Mouse (Mus musculus): ENCODE measurements at regions not wholly inside any gene's neighbourhood (a gene's known extent, or its start where the extent isn't known, plus 50 kb on each side); places are given as distances from the start of the nearest gene placed in this dataset.

DNA sequence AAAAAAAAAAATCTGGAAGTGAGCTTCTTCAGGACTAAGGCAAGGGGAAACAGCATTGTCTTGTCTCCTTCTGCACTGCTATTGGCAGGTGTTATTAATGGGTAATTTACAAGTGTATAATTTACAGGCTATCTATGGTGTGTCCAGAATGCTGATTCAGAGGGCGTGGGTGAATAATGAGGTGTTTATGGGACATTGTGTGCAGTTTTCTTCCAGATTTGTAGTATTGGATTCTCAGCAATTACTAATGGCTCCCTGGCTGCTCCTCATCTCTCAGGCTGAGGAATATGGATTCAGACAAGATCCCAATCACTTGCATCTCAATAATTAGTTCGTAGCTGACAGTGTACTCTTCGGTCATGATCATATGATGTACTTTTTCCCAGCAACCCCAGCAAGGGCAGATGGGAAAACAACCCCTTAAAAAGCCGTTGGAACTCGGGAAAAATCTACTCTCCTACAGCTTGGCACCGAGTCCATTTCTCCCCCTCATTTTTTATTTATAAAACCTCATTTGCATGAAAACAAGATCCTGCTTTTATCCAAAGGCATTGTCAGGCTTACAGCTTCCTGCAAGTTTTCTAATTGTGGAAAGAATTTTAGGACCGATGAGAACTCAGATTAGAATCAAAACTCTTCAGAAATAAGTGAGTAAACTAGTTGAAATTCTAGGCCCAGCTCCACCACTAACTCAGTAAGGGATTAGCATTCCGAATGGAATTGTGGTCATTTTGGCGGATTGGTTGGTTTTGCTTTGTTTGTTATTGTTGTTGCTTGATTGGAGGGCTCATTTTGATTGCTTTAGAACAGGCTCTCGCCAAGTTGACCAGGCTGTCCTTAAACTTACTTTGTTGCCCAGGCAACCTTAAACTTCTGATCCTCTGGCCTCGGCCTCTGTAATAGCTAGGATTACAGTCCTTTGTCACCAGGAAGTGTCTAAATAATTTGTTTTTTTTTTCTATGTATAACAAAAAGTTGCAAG is 212.5 kb downstream of the Galc start:
- ChIA-PET CTCF (no interaction called here), POLR2A (no interaction called here)

DNA sequence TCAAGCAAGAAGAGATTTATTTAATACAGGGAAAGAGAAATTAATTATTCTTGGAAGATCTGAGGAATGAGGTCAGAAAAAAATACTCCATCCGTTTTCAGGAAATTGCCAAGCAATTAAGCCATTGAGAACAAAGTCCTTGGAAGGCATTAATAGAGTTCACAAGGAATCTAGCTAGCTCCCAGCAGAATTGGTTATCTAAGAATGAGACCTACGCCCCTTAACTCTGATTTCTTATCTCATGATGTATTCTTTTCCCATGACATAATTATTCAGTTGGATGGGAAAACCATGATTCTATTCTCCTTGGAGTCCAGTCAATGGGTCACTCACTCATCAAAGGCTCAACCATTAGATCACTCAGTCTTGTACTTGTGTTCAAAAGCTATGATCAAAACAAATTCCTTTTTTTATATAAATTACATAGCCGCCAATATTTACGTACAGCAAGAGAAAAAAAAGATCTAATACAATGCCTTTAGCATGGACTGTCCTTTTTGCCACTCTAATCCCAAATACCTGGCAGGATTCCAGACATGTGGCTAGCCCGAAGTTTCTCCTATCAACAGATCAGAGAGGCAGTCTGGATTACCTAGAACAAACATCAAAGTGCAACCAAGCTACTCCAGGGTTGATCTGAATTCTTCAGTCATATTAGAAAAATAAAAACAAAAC is 213.3 kb downstream of the Galc start:
- ChIA-PET CTCF (no interaction called here), POLR2A (no interaction called here)

DNA sequence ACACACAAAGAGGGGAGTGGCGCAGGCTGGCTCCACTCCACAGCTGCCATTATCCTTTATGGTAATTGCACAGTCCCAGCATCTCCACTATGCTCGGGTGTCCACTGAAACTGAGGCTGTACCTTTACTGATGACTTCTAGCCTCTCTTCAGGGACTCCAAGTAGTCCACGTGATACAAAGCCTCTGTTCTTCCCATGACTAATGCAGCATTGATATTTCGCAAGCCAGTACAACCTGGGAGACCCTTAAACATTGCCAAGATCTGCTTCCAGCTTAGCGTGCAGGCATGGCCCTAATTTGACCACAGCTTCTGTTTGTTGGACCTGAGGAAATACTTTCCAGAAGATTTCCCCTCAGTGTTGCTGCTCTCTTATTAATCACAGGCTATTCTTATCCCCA is 215.8 kb downstream of the Galc start:
- POLR2A ChIA-PET, result no interaction called here
- CTCF ChIA-PET, result interaction anchor here in 1 of 4 experiments (0.7 kb wide), 1 partner anchor 631 kb away, joined by 3 read pairs; no protein-coding TSS in a partner anchor

DNA sequence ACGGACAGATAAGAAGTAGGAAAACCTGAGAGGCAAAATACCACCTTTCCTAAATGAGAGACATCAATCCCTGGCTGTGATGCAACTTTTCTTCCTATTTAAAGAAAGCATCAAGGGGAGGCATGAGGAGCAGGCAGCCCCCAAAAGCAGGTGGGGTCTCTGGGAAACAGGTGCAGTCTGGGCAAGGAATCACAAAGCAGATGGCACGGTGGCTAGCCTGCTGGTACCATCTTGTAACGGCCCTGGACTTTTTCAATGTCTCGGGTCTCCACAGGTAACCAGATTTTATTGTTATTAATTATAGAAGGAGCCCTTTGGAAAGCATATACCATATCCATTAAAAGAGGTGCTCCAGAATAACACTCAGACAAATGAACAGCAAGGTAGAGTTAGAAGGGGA is 219.6 kb downstream of the Galc start:
- ChIA-PET POLR2A (no interaction called here), CTCF (no interaction called here)

DNA sequence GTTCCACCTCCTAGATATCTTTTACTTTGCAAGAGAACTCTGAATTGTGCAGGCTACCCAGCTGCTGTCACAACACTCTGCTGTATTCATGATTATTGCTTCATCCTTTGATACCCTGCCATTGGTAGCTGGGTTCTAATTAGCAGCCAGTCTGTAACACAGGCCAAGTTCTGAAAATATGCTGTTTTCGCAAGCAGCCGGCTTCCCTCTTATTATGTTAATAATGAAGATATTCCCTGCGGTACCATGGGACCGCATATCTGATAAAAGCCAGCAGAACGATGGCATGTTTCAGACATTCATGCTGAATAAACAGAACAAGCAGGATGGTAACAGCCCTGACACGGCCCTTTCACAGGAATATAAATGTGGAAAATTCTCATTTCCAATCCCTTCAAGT is 235.6 kb downstream of the Galc start:
- POLR2A ChIA-PET, result no interaction called here
- CTCF ChIA-PET, result no interaction called here

DNA sequence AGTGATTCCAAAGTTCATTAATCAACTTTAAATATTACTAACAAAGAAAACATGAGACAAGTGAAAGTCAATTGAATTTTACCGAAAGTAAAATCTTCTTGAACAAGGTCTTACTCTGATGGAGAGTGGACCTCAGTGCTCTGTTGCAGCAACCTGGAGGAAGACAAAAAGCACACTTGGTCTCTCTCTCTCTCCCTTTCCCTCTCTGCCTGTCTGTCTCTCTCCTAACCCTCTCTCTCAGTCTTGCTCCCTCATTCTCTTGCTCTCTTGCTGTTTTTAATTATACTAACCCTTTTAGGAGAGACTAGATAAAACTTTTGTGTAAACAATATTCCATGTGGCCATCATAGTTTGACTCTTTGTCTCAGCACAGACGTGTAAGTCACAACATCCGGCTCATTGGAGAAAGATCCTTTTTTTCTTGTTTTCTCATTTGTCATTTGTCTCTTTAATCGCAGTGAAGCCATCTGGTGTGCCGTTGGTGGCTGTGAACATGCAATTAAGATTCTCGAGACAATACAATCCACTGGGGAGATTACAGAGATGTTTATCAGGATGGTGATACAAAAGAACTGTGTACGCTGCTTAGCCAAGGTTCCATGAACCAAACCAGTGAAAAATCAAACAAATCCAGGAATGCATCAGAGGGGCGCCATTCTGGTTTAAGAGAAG is 244.5 kb downstream of the Galc start:
- ChIA-PET CTCF (no interaction called here), POLR2A (interaction anchor here in 1 of 4 experiments (0.6 kb wide), 1 partner anchor 22 kb away, joined by 3 read pairs; no protein-coding TSS in a partner anchor)

DNA sequence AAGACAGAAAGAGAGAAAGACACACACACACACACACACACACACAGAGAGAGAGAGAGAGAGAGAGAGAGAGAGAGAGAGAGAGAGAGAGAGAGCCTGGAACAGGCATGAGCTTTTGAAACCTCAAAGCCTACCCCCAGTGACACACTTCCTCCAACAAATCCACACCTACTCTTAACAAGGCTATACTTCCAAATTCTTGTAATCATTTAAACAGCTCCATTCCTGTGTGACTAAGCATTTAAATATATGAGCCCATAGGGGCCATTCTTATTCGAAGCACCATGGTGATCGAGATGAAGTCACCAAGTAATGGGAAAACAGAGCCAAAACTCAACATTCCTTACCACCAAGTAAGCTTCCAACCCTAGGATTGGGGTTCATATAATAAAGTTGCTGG is 250.1 kb downstream of the Galc start:
- CTCF ChIA-PET, result interaction anchor here in 1 of 4 experiments (0.6 kb wide), 1 partner anchor 11 kb away, joined by 5 read pairs; no protein-coding TSS in a partner anchor
- POLR2A ChIA-PET, result interaction anchor here in 1 of 4 experiments (0.7 kb wide), 1 partner anchor 370 kb away, joined by 4 read pairs; no protein-coding TSS in a partner anchor

DNA sequence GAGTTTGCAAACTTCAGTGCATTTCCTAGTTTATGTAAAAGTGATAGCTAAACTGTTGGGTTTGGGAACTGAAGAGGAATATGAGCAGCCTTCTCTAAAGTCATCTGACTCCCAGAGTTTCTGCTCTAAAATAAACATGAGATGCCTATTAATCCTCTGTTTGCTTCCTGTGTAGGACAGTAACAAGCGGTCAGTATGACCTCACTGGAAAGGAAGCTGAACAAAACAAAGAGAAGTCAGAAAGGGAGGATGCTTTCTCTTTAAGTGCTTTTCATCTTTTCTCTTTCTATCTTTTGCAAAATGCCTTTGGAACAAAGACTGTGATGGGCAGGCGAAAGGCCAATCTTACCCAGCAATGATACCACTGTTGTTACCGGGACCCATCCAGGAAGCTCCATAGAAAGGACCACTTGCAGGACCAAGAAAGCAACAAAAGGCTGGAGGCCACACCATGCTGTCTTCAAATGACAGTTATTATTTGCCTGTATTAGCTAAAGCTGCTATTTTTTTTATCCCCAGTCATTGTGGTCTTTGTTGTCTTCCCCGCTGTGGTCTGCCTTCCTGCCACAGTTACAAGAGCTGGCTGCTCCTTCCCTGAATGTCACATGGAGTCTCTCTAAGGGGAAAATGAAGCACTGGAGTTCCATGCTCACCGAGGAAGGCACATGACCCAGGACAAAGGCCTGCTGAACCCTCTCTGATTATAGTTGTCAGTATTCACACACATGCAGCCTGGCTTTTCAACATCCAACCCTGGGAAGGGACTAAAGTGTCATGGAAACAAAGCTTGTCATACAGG is 253.4 kb downstream of the Galc start:
- CTCF ChIA-PET, result interaction anchor here in 1 of 4 experiments (0.6 kb wide), 1 partner anchor 8 kb away, joined by 3 read pairs; no protein-coding TSS in a partner anchor
- POLR2A ChIA-PET, result no interaction called here

DNA sequence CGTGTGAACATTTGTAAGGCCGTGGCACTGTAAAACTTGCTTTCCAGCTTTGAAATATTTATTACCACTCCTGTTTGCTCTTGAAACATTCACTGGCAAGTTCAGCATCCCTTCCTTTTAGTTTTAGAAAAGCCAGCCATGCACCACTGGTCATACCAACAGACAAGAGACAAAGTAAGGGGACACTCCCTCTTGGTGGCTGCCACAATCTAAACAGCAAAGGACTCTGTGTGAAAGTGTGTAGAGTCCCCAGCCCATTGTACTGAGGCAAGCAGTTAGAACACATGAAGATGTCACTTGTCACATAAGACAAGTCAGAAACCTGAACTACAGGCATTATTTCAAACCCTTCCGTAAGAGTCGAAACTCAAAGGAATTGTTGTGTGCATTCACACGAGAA is 257.0 kb downstream of the Galc start:
- ChIA-PET POLR2A (no interaction called here), CTCF (no interaction called here)

DNA sequence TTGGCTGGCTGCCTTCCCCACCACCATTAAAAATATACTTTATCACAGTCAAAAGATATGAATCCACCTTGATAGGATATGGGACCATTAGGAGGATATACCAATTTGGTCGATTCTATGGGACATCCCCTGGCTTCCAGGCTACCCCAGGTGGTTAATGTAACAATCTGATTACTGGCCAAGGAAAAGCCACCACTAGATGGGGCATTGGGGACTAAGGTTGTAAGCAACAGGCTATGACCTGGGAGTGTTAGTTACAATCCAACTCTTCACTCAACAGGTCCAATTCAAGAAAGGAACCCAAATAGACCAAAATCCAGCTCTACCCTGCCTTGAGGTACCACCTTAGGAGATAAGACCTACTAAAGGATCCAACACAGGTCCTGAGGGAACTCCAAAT is 264.4 kb downstream of the Galc start:
- ChIA-PET CTCF (interaction anchor here in 1 of 4 experiments (1.1 to 1.2 kb wide), 2 partner anchors 185 to 186 kb away, joined by 3 to 5 read pairs; no protein-coding TSS in a partner anchor), POLR2A (no interaction called here)

DNA sequence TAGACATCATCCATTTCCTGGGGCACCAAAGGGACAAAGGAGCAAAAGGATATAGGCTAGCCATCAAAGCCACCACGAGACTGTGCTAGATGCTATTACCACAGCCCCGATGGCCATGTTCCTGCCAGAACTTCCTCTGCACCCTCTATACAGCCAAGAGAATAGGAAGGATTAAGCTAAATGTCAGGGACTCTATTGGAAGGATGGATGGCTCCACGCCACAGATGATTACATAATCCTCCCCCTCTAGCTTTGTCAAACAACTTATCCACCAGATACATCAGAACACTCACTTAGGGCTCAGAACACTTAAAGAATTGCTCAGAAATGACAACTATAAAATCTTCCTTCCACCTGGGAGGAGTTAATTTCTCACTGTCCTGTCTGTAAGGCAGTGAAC is 265.3 kb downstream of the Galc start:
- POLR2A ChIA-PET, result no interaction called here
- CTCF ChIA-PET, result no interaction called here

DNA sequence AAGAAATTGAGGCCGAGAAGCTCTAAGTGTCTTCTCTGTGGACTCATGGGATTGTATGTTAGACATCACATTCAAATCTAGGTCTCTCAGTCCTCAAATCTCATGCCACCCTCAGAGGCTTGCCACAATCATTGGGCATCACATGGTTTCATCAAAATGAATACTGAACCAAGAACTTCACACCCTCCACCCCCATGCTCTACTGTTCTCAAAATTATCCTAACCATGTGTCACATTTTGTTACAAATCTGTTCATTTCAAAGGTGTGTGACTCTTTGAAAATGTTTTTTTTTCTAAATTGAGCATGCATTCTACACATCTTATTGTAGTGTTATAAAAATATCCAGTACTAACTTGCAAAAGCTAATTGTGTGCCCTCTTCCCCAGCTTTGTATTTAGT is 275.9 kb downstream of the Galc start:
- ChIA-PET CTCF (no interaction called here), POLR2A (no interaction called here)

DNA sequence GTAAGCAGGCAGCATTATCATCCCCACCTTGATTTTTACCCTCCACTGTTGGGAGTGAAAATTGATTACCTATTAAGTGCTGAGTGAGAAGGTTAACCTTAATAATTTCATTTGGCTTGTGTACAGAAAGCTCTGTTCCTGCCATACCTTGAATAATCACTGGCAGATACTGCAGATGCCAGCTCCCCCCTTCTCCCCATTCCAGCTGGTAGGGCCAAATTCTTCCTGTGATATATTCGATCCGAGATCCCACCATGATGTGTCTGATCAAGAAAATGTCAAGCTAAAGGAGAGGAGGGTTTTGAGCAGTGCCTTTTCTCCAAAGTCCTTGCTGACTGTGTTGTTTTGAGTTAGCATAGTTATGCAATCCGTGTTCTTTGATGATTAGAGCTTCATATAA is 280.6 kb downstream of the Galc start:
- ChIA-PET CTCF (no interaction called here), POLR2A (no interaction called here)

DNA sequence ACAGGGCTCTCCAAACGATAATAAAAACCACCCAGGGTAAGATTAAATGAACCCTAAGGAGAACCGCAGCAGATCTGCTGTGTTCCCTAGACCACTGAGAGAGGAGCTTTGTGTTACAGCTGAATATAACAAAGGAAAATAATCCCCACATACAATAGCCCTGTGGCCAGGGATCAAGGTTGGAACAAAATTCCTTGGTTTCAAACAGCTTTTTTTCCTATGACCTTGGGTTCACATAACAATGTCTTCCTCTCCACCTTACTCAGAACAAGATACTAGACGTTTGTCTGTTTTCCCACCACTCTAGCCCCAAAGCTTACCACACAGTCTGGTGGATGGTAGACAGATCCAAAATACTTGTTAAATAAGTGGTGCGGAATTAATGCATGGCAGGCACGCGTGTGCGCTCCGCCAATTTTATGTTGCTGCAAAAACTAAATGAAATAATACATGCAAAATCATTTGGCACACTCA is 281.0 kb downstream of the Galc start:
- ChIA-PET CTCF (no interaction called here), POLR2A (no interaction called here)

DNA sequence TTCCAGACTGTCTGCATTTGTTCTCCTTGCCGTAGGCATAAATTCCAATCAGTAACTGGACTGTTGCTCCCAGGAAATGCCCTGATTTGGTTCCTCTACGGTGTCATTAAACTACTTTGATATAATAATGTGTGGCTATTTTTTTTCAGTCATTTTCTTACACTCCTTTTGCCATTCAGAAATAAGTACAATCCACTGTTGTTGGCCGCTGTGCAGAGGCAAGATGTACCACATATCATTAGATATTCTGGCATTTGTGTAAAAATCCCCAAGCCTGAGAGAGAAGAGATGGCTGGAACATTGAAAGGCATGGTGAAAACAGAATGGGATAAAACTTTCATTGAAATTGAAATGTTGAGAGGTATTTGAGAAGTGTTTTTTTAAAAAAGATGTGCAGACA is 281.6 kb downstream of the Galc start:
- ChIA-PET CTCF (no interaction called here), POLR2A (interaction anchor here in 1 of 4 experiments (0.6 kb wide), 1 partner anchor 14 kb away, joined by 3 read pairs; no protein-coding TSS in a partner anchor)

DNA sequence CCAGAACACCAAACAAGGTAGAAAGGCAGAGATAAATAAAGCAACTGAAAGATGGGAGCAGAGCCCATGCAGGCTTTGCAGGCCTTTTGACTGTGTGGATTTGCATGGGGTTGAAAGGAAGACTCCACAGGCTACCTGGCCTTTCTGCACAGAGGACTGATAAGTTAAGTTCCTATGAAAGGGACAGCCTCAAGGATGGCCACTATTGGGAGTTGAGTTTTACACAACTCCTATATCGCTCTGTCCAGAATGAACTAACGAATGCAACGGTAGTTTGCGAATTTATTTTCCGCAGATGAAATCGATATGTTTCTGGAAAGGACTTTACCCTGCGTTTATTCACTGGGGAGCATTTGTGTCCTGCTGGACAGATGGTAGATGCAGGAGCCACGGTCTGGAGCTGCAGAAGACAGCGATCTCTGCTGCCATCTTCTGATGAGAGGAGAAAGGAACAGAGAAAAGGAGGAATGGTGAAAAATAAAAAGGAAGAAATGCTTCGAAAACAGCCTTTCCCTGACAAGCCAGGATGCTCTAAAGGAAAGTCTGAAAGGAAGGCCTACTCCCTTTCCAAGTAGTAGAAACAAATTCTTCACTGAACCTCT is 285.2 kb downstream of the Galc start:
- ChIA-PET CTCF (no interaction called here), POLR2A (no interaction called here)

DNA sequence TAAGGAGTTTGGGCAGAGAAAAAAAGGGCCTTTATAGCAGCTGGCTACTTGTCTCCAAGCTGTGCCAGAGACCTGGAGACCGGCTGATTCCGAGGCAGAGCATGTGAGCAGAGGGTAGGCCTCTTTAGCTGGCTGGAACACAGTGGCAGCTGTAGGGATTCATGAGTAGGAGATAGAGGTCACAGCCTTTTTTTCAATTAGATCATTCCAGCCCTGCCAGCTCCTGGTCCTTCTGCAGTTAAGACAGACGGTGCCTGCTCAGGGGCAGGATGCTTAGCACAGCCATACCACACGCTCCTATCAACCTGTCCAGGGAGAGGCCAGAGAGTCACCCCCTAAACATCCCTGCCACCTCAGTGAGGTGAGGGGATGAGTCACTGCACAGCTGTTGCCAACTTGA is 302.1 kb downstream of the Galc start:
- POLR2A ChIA-PET, result no interaction called here
- CTCF ChIA-PET, result no interaction called here

DNA sequence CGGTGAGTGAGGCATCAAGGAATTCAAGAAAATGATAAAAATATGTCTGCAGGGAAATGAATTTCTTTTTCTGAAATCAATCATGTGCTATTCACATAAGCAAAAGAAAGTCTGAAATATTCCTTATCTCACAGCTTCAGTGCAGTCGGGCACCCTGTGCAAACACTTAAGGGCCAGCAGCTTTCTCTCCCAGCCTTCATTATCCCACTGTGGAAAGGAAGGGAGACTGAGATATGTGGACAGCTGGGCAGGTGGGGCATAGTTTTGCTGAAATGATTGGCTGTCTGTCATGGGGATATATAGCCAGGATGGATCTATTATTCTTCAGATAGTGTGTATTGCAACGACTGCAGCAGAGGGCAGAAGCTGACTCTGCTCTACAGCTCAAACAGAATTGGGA is 305.9 kb downstream of the Galc start:
- POLR2A ChIA-PET, result no interaction called here
- CTCF ChIA-PET, result no interaction called here

DNA sequence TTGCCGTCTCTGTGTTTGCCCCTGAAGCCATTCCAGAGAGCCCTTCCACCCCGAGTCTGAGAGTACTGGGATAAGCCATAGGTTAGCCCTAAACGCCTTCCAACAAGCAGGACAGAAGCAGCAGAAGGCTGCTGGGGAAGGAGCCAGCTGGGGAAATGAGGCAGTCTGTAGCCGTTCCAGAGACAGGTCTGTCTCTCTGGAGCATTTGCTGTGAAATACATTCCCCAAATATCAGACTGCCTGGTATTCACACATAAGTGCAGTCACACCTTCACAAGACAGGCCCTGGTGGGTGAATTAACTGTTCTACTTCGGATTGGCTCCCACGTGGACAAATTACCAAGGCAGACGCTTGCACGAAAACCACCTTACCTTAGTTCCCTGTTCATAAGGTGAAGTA is 307.1 kb downstream of the Galc start:
- POLR2A ChIA-PET, result no interaction called here
- CTCF ChIA-PET, result no interaction called here
